Mouse (Mus musculus): Measurements from ENCODE around the gene Smg1.

DNA sequence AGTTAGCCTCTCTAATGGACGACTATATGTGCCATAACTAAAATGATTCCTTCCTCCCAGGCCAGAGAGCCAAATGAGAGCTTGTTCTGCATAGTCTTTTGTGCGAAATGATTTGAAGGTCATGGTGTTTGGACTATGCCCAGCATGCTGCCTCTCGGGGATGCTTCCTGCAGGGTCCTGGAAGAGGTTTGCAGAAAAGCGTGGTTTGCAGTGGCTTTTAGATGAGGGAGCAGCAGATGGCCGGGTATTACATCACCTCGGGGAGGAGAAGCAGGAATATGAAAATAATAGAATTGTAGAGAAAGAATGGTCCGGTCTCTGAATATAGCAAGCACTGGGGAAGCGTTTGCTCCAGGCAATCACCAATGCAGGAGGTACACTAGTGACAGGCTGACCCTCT lies 11.0 kb upstream of the Smg1 start:
- TF ChIP-seq GATA1 (IDR thresholded peaks at IDR 0.05; ENCODE audit: borderline replicate concordance, low read length) = no peak
- TF ChIP-seq FLI1 (IDR thresholded peaks at IDR 0.05; ENCODE audit: low read length) = no peak

Data from megakaryocyte, embryonic 14.5 days (primary cell).